Mouse (Mus musculus): ENCODE results near the gene Ttc39b. TPM values are rescaled to one million over a fixed set of nuclear protein-coding genes. Genes with fewer than 3 reads are reported as not detected.
A peak's percentile ranks its signal among the peaks of the same experiment; 100 is the strongest.
"Not testable (repeated sequence)": the region's sequence is repeated elsewhere in the genome, so short reads cannot be mapped to it uniquely, and the experiment has no call there.

The Ttc39b gene
- total RNA-seq, 2 experiments from 2014 or later = 65.1 to 66.7 TPM

- TF ChIP-seq CTCF (IDR thresholded peaks at IDR 0.05) = no peak
- intact Hi-C loops (cut with DNase I) = no loop called here
- DNase-seq (ENCODE audit: extremely low spot score in 1 of 2, low spot score in 2 of 2) = no peak
- Histone ChIP-seq H3K4me3 (no peak overlapping the region), H3K27ac (no peak overlapping the region)
Measured at GRCm38 (mm10) chr4:83265926-83266692, 57.9 kb downstream of the Ttc39b start.

GRCm38 (mm10) chr4:83264832-83265231 is 59.2 kb downstream of the Ttc39b start:
- intact Hi-C loops (cut with DNase I) = loop anchor here (5.0 kb wide), 1 partner anchor 307 kb away; no protein-coding TSS in a partner anchor
- H3K4me3 ChIP-seq = no peak overlapping the region
- TF ChIP-seq CTCF (IDR thresholded peaks at IDR 0.05) = no peak
- no peak for DNase-seq (ENCODE audit: extremely low spot score in 1 of 2, low spot score in 2 of 2)
- H3K27ac ChIP-seq = no peak overlapping the region

GRCm38 (mm10) chr4:83261998-83262397 is 62.1 kb downstream of the Ttc39b start:
- peak; percentile 86 for TF ChIP-seq CTCF (IDR thresholded peaks at IDR 0.05)
- Histone ChIP-seq H3K27ac (no peak overlapping the region), H3K4me3 (no peak overlapping the region)
- peak in 1 of 2 experiments; percentile 45 for DNase-seq (ENCODE audit: extremely low spot score in 1 of 2, low spot score in 2 of 2)
- intact Hi-C loops (cut with DNase I) = loop anchor here (1.0 to 5.0 kb wide), 2 partner anchors 148 to 310 kb away; no protein-coding TSS in a partner anchor

GRCm38 (mm10) chr4:83259690-83260089 is 64.4 kb downstream of the Ttc39b start:
- DNase-seq (ENCODE audit: extremely low spot score in 1 of 2, low spot score in 2 of 2) = no peak
- intact Hi-C loops (cut with DNase I) = loop anchor here (5.0 kb wide), 1 partner anchor 313 kb away; no protein-coding TSS in a partner anchor
- Histone ChIP-seq H3K4me3 (no peak overlapping the region), H3K27ac (no peak overlapping the region)
- no peak for TF ChIP-seq CTCF (IDR thresholded peaks at IDR 0.05)

- H3K4me3 ChIP-seq = no peak overlapping the region
- DNase-seq (ENCODE audit: extremely low spot score in 1 of 2, low spot score in 2 of 2) = no peak
- intact Hi-C loops (cut with DNase I) = no loop called here
- TF ChIP-seq CTCF (IDR thresholded peaks at IDR 0.05) = no peak
- H3K27ac ChIP-seq = no peak overlapping the region
Measured at GRCm38 (mm10) chr4:83258273-83258672, 65.8 kb downstream of the Ttc39b start.

GRCm38 (mm10) chr4:83257279-83258260 is 66.5 kb downstream of the Ttc39b start:
- H3K4me3 ChIP-seq = no peak overlapping the region
- no peak for DNase-seq (ENCODE audit: extremely low spot score in 1 of 2, low spot score in 2 of 2)
- H3K27ac ChIP-seq = no peak overlapping the region
- no peak for TF ChIP-seq CTCF (IDR thresholded peaks at IDR 0.05)
- intact Hi-C loops (cut with DNase I) = no loop called here

GRCm38 (mm10) chr4:83256779-83257178 is 67.3 kb downstream of the Ttc39b start:
- TF ChIP-seq CTCF (IDR thresholded peaks at IDR 0.05) = no peak
- intact Hi-C loops (cut with DNase I) = no loop called here
- Histone ChIP-seq H3K4me3 (no peak overlapping the region), H3K27ac (no peak overlapping the region)
- no peak for DNase-seq (ENCODE audit: extremely low spot score in 1 of 2, low spot score in 2 of 2)

- intact Hi-C loops (cut with DNase I) = no loop called here
- no peak overlapping the region for H3K4me3 ChIP-seq
- no peak overlapping the region for H3K27ac ChIP-seq
- no peak for TF ChIP-seq CTCF (IDR thresholded peaks at IDR 0.05)
- DNase-seq (ENCODE audit: extremely low spot score in 1 of 2, low spot score in 2 of 2) = no peak
Measured at GRCm38 (mm10) chr4:83254941-83255340, 69.1 kb downstream of the Ttc39b start.

- TF ChIP-seq CTCF (IDR thresholded peaks at IDR 0.05) = no peak
- intact Hi-C loops (cut with DNase I) = no loop called here
- DNase-seq (ENCODE audit: extremely low spot score in 1 of 2, low spot score in 2 of 2) = no peak
Measured at GRCm38 (mm10) chr4:83253679-83254078, 70.4 kb downstream of the Ttc39b start.

GRCm38 (mm10) chr4:83243706-83244105 is 80.3 kb downstream of the Ttc39b start:
- DNase-seq (ENCODE audit: extremely low spot score in 1 of 2, low spot score in 2 of 2) = no peak
- intact Hi-C loops (cut with DNase I) = no loop called here
- Histone ChIP-seq H3K4me3 (no peak overlapping the region), H3K27ac (no peak overlapping the region)
- TF ChIP-seq CTCF (IDR thresholded peaks at IDR 0.05) = no peak

More at GRCm38 (mm10) chr4:83253679-83254078, 70.4 kb downstream of the Ttc39b start:
- Histone ChIP-seq H3K27ac (no peak overlapping the region), H3K4me3 (no peak overlapping the region)

- intact Hi-C loops (cut with DNase I) = no loop called here
Measured at GRCm38 (mm10) chr4:83241630-83242029, 82.4 kb downstream of the Ttc39b start.

GRCm38 (mm10) chr4:83237656-83238055 is 86.4 kb downstream of the Ttc39b start:
- Histone ChIP-seq H3K27ac (no peak overlapping the region), H3K4me3 (no peak overlapping the region)
- intact Hi-C loops (cut with DNase I) = no loop called here
- DNase-seq (ENCODE audit: extremely low spot score in 1 of 2, low spot score in 2 of 2) = no peak
- no peak for TF ChIP-seq CTCF (IDR thresholded peaks at IDR 0.05)

More at GRCm38 (mm10) chr4:83241630-83242029, 82.4 kb downstream of the Ttc39b start:
- Histone ChIP-seq H3K27ac (no peak overlapping the region), H3K4me3 (no peak overlapping the region)
- no peak; the same call in none of the 2 replicates for TF ChIP-seq CTCF (IDR thresholded peaks at IDR 0.05)
- no peak for DNase-seq (ENCODE audit: extremely low spot score in 1 of 2, low spot score in 2 of 2)

- H3K27ac ChIP-seq; DNase-seq (ENCODE audit: extremely low spot score in 1 of 2, low spot score in 2 of 2); intact Hi-C loops (cut with DNase I); H3K4me3 ChIP-seq: not testable (repeated sequence)
Measured at GRCm38 (mm10) chr4:83235304-83235703, 88.8 kb downstream of the Ttc39b start.
